Mouse (Mus musculus) cerebellum, postnatal 4 days (tissue): ENCODE results near the gene Pabpc4l.
"Not testable (repeated sequence)": the region's sequence is repeated elsewhere in the genome, so short reads cannot be mapped to it uniquely, and the experiment has no call there.

Source experiments
- DNase-seq, 2 experiments: peaks; one replicate each; pipeline ENCODE4 v3.0.0; 2022; ENCODE audit warnings: low spot score in 2 of 2, mixed read lengths in 1 of 2

Pabpc4l gene

GRCm38 (mm10) chr3:46447481-46448265 is at the start of gene Pabpc4l:
Gene Pabpc4l (minus strand): TSS chr3:46448219.
- DNase-seq, result peak in 1 of 2 experiments; percentile 22

DNA sequence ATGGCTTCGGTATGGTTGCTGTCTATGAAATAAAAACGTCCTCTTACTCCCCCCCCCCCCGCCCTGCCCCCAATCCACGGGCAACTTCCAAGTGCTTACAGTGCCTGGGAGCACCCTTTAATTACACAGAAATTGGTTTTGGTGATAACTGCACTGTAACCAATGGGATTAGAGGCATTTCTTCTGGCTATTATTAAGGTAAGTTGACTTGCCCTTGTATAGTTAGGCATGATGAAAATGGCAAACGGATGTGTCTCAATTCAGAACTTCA is 42.9 kb upstream of the Pabpc4l start:
- no peak for DNase-seq

DNA sequence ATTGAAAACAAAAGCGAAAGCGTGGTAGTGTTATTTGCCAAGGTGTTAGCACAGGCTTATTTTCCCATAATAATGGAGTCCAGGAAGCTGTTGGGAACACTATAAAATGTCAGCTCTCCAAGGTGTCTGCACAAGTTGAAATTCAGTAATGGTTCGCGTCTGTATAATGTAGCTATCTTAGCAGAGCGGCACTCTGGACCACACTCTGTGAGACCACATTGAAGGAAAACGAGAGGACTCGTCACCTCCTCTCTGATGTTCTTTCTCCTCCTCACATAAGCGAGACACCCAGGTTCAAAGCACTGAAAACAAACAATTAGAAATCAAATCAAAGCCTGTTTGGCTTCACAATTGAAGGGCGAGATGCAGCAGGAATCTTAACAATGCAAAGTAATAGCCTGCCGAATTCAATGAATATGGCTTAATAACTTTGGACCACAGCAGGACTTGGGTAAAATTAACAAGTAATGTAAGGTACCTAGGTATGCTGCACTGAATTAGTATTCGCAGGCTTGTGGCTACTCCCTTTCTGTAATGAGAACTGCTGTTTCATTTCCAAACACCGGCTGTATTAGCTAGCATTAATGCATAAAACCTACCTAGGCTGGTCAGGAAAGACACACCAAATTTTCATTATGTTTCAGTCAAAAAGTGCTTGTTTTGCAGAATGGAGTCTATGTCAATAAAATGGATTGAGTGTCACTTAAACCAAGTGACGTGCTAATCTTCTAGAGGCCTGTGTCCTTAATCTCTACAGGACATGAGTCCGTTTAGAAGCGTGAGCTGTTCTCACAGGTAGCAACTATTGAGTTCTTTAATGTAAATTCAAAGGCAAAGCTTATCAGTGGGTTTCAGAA is 42.3 kb upstream of the Pabpc4l start:
- no peak for DNase-seq

DNA sequence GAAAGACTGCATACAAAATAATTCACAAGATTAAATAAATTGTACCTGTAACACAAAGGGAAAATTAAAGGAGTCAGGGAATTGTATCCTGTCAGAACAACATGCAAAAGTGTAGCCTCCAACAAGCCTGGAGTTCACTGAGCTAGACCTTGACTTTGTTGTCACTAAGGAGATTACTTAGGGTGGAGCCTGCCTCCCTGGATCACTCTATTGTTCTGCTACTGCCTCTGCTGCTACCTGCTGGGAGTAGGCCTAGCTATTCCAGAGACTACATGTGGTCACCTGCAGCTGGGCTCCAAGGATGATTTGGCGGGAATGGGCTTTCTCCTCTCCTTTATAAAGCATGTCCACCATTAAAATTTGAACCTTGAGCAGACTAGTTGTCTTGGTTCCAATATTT is 38.1 kb upstream of the Pabpc4l start:
- not testable (repeated sequence) for DNase-seq

DNA sequence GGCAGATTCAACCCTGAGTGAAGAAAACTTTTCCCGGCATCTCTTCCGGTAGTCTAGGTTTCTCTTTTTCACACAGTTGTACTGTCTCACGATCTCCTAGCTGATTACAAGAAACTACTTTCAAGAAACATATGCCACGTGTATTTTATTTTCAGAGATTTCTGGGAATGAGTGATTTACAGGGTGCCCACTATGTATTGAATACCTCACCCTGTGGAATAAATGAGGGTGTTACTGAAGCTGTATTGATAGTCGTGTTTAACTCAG is 180 bp upstream of the Pabpc4l start:
- DNase-seq, result no peak

DNA sequence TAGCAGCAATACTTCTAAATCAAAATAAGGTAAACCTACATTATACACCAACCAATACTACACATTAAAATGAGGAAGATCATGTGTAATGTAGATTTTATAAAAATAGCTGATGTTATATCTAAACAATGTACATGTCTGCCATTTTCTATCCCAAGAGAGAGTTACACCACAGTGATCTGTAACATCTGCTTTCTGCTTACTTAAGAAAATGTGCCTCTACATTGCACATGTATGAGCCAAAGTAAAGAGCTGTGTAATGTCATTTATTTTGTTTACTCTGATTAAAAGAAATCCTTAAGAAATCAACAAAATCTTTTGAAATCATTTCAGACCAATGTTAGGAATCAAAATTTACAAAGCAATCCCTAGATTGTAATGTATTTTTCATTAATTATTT is 16.6 kb downstream of the Pabpc4l start:
- no peak for DNase-seq
